Mouse (Mus musculus): ENCODE results near the gene Trio.

Trio gene

DNA sequence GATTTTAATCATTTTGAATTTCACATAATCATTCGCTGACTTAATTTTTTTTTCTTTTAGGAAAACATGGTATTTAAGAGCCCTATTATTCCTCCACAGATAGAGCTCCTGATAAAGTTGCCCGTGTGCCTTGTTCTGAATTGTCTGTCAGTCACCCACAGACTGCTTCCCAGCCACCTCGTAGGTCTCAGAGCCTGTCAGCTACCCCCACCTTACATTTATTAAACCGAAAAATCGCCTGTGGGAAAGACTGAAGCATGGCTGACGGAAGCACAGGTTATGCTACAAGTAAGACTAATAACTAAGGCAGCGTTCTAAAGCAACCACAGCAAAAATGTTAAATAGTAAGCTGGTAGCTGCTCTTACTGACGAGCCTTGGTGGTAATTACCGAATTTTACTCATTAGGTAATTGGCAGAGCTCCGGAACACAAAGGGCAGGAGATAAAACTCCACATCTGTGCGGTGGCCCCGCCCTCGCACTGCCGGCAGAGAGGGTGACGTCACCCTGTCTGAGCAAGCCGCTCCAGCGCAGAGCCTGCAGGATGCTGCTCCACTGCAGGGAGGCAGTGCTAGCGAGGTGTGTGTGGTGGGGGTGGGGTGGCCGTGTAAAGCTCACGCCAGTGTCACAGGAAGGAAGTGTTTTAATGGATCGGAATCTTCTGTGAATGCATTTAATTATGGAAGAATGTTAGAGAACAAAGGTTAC lies 102.2 kb downstream of the Trio start:
- DNase-seq (ENCODE audit: low spot score in 2 of 2), result peak in 1 of 2 experiments; percentile 50

DNA sequence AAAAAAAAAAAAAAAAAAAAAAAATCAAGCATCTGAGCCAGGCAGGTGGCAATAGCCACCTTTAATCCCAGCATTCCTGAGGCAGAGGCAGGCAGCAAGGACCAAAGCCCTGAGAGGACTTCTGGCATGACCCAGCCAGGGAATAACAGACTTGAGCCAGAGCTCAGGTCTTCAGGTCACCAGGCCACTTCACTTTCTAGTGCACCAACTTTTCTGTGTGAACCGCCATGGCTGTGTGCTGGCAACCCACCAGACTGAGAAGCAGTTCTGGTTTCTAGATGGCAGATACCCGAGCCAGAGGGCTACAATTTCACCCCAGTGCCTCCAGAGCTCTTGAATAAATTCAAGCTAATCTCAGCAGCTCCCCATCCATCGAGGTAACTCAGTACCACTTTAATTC lies 104.9 kb downstream of the Trio start:
- no peak for DNase-seq (ENCODE audit: low spot score in 2 of 2)

DNA sequence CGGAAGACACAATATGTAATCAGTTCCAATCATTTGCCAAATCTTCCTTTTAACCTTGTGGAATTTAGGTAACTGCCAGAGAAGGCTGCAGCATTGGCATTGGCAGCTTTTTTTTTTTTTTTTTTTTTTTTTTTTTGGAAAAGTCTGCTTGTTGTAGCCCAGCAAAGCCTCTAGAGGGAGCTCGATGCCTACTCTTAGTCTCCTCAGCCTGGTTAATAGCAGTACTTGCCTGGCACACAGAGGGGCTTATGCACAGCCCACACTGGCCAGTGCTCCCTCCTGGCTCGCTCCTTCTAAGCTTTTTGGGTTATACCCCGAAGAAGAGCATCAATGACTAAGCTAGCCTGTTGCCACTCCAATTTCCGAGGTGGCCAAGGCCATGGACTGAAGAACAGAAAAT lies 106.1 kb downstream of the Trio start:
- no peak for DNase-seq (ENCODE audit: low spot score in 2 of 2)

DNA sequence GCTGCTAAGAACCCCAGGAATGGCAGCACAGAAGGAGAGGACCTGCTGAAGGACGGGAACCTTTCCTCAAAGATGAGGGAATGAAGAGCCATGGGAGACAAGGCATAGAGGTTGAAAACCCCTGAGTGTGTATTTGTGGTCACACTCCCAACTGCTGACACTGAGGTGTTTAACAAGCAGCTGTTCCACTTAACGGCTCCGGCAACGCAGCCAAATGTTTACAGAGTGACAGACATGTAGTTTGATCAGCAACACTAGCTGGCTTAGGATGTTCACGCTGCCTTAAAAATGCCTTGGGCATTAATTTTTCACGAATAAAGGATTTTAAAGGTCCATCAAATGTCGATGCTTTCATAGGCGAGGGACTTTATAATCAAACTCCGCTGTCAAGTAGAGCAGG lies 106.8 kb downstream of the Trio start:
- no peak for DNase-seq (ENCODE audit: low spot score in 2 of 2)

DNA sequence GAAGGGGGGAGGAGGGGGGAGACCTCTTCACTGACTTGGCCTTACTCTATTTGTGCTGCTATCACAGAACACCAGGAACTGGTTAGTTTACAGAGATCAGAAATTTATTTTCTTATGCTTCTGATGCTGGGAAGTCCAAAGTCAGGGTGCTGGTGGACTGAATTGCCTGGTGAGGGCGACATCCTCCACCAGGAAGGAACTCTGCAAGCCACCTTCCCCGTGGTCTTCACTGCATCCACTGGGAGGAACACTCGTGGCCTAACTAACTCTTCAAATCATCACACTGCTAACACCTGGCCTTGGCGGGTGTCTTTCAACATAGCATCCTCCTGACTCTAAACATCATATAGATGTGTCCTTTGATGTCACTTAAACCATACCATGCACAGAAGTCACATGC lies 109.4 kb downstream of the Trio start:
- DNase-seq (ENCODE audit: low spot score in 2 of 2), result no peak

DNA sequence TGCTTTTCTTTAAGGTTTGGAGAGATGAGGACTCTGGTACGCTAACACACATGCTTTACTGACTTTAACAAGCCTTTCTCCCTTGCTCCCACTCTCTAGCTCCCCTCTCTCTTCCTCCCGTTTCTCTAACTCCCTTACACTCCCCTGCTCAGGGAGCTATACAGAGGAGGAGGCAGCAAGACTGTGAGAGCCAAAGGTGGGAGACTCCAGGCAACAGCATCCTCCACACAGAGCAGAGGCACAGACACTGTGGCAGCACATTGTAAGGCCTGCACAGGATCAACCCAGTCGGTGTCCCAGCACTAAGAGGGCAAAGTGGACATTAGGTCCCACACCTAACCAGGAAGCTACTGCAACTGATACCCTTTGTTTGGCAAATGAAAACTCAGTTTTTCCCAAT lies 112.6 kb downstream of the Trio start:
- no peak for DNase-seq (ENCODE audit: low spot score in 2 of 2)

DNA sequence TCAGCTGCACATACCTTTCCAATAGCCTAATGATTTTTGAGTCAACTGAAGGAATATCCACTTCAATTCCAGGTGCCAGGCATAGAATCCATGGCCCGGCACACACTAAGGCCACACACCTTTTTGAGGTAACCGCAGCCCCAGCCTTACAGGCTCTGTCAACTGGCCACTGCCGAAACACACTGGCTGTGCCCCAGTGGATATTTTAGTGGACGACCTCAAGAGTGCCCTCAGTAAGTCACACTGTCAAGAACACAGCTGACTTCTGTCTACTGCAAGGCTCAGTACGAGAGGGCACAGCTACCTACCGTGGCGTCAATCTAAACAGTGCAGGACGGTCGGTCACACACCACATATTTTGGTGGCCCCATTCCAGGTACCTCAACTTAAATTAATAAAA lies 114.5 kb downstream of the Trio start:
- no peak for DNase-seq (ENCODE audit: low spot score in 2 of 2)

DNA sequence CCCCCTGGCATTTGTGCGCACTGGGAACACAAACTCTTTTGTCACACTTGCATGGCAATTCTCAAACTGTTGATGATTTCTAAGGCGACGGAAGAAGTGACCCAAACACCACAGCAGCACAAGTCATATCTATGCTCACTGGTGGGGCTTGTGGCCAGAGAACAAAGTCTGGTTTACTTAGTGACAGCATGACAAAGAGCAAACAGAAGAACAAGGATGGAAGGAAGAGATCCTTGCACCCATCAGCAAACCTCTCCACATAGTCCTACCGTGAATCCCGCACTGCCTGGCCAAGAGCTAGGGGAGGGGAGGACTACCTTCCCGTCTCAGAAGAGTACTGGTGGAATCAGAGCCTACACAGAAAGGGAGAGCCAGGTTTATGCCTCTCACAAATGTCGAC lies 115.5 kb downstream of the Trio start:
- no peak for DNase-seq (ENCODE audit: low spot score in 2 of 2)

DNA sequence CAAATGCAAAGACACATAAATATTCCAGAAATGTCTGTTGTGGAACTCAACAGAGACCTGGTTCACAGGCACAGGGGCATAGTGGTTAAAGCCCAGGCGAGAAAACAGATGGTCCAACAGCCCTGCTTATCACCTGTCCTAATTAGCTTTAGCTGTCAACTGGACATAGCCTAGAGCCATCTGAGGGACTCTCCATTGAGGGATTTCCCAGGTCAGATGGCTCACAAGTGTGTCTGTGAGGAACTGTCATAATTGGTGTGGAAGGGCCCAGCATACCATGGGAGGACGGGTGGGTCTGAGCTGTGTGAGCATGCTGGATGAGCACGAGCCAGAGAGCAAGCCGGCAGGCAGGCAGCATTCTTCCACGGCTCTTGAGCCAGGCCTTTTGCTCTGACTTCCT lies 118.0 kb downstream of the Trio start:
- DNase-seq (ENCODE audit: low spot score in 2 of 2), result no peak

DNA sequence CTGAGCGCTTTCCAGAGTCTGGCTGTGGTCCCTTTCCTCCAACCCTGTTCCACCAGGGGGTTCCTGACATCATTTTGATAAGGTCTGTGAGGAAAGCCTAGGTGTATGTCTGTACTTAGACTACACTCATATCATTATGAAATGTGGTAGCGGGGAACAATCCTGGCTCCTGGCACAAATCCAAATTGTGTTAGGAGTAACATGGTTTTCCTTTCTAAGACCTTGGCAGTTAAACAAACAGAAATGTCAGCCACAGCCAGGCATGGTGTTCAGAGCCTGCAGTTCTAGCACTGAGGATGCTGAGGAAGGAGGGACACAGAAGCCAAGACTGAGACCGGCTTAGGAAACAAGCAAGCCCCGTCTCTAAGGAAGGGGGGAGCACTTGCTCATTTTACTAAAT lies 119.2 kb downstream of the Trio start:
- no peak for DNase-seq (ENCODE audit: low spot score in 2 of 2)

DNA sequence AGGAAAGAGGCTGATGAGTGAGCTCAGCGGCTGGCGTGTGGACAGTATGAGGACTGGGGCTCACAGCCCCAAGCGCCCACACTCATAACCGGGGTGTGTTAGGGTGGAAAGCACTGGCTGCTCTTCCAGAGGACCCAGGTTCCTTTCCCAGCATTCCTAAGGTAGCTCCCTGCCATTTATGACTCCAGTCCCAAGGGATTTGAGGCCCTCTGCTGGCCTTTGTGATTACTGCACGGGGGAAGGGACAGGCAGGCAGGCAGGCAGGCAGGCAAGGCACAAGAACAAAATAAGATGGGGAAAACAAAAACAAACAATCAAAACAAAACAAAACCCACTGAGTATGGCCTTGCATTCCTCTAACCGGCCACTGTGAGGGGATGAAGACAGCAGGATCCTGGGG lies 120.3 kb downstream of the Trio start:
- no peak for DNase-seq (ENCODE audit: low spot score in 2 of 2)

DNA sequence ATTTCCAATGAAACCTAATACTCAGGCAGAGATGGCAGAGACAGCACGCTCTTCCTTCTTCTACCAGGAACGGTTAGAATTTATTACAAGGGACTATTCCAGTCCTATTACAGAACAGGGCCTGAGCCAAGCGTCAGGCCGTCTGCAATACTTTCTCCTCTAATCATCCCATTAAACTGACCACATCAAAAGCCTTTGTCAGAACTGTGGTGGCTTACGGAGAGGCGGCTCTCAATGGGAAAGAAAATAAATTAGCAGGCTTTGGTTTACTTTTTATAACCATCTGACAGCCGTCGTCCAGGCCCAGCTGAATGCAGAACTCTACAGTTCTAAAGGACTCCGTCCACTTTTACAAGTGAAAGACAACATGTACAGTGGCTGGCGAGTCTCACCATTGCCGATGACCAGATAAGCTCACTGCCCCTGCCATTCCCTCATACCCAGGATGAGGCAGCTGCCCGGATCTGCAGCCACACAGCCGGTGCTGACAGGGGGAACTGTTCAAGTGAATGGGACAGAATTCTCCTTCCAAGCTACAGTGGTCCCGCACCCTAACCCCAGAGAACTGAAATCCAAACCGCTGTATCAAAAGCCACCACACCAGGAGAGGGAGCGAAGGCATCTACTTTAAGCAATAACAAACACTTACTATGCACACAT lies 121.2 kb downstream of the Trio start:
- DNase-seq (ENCODE audit: low spot score in 2 of 2), result no peak

DNA sequence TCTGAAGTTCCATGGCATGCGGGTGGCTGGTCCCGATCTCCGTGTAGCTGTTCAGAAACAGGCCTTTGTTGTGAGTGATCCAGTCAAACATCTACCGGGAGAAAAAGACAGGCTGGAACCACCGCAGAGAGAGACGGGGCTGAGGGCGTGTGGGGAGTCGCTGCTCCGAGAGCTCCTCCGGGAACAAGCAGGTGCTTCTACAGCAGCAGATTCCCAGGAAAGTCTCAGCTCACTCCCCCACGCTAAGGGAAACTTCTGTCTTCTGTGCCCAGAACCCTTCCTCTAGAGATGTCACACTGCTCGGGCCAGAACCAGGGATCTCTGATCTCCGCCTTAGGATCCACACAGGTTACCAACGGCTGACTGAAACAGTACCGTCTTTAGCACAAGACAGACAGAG lies 124.4 kb downstream of the Trio start:
- no peak for DNase-seq (ENCODE audit: low spot score in 2 of 2)

DNA sequence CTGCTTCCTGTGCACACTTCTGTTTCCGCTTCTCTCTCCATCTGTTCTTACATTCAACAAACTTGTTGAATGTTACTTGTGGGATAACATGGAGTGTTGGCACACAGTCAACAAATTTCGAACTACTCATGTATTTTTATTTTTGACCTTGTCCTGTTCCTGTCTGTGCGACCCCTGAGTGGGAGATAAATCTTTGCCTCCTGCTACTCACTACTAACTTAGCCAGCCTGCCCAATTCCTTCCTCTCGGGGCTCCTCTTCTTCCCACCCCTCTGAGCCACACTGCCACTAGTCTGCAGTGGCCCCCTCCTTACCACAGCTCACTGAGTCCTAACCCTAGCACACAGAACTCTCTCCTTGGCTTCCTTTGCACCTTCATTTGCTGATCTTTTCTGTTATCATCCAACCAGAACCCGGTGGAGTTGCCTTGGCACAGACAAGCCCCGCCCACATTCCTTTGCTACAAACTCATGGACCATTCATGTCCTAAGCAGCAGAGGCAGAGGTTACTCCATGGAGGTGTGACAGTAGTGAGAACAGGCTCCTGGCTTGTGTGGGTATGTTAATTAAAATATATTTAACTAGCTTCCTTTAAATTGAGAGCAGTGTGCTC lies 126.7 kb downstream of the Trio start:
- DNase-seq (ENCODE audit: low spot score in 2 of 2), result no peak

DNA sequence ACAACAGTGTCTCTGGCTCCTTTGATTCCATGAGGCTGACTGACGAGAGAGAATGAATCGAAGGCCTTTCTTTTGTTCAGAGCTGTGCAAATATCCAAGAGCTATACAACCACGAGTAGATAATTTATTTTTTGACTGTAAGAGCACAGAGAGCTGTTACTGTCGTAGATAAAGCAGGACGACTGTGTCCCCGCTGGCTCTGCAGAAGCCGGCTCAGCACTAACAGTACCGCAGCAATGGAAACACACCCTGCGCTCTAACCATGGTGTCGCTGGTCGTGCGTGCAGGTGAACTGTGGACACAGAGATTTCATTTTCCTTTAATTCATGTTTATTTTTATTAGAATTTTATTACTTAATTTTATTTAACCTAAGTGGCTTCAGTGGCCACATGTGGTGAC lies 131.5 kb downstream of the Trio start:
- DNase-seq (ENCODE audit: low spot score in 2 of 2), result no peak

DNA sequence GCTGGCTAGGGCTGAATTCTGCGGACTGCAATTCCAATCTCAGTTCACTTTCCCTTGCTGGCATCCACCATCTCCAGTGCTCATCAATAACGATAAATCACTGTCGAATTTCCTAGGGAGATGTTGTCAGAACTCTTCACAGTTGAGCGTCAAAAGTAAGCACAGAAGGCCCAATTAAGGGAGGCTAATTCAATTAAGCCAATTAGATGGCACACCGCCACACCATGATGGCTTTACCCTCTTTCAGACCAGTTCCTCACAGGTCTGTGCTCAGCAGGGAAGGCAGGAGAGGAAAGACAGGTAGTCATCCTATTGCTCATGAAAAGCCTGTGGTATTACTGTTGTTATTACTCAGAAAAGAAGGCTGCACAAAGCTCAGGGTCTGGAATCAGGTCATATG lies 133.6 kb downstream of the Trio start:
- DNase-seq (ENCODE audit: low spot score in 2 of 2), result no peak

DNA sequence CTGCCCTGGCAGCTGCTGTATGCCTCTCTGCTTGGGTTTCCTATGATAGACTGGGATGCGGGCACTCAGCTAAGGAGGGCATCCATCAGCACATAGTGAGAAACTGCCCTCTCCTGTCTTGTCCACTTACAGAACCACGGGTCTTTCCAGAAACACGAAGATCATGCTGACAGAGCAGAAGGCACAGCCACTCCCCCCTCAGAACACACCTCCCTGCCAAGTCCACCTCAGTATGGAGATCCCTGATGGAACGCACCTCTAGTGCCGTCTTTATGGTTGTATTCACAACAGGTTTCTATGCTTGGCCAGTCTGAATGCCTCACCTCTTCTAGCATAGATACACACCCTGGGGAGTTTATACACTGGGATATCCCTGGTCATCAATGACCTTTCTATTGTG lies 135.0 kb downstream of the Trio start:
- DNase-seq (ENCODE audit: low spot score in 2 of 2), result no peak

DNA sequence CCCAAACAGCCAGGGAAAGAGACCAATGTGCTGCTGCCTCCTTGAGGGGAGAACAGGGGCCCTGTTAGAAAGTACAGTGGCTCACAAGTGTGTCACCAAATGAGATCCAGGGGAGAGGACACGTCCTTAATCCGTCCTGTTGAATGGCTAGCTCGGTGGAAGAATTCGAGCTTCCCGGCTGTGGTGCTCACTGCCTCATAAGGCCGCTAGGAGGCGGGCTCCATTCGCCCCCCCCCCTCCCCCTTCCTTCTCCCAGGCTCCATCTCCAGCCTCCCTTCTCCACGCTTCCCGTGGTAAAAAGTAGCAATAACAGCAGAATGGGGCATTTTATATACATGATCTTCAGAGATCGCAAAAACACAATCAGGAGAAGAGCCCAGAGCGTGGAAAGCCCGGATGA lies 137.5 kb downstream of the Trio start:
- no peak for DNase-seq (ENCODE audit: low spot score in 2 of 2)

DNA sequence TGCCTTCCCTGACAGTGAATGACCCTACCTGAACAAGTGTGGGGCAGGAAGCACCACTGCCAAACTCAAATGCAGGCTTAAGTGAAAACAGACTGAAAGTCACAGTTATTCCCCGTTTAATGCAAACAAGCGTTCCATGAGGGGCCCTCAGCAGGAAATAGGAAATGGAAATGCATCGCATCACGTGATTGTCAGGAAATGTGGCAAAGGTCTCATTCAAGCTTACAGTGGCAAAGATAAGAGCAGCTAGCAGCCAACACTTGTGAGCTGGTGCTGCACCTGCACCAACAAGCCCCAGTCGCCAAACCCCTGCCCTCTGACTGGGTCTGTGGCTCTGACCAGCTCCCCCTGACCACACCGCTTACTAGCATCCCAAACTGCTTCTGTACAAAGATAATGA lies 138.7 kb downstream of the Trio start:
- peak in 1 of 2 experiments; percentile 21 for DNase-seq (ENCODE audit: low spot score in 2 of 2)

DNA sequence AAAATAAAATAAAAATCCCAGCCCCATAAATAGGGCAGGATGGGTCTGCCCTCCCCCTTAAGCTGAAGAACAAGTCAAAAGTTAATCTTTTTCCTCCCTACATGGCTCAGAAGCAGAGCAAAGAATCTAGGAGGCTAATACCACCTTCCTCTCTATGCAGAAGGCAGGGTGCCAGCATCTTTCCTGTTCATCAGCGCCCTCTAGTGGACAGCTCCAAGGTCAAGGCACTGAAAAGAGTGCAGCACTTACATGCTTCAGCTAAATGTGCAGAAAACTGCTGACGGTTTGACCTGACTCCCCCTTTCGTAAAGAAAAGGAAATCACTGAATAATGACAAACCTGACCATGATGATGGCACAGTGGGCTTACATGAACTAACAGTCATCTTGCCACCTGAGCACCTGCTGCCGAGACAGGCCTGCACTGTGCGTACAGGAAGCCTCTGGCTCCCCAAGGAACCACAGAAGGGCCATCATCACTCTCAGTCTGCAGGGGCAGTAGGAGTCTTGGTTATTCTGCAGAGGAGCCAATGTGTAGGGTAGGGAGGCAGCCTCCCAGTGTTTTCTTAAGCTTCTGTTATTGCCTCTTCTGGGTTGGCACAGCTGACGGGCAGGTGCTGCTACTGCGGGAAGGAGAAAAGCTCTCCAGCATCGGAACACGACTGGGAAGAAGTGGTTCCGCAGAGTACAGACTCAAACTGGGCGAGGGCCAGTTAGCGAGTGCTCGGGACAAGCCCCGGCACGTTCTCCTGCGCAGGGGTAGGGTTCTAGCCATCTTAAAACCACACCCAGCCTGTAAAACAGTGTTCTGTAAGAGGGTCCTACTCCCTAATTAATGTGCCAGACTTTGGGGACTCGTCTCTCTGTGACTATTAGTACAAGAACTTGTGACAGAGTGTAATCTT lies 141.0 kb downstream of the Trio start:
- DNase-seq (ENCODE audit: low spot score in 2 of 2), result peak; percentile 45 to 59

DNA sequence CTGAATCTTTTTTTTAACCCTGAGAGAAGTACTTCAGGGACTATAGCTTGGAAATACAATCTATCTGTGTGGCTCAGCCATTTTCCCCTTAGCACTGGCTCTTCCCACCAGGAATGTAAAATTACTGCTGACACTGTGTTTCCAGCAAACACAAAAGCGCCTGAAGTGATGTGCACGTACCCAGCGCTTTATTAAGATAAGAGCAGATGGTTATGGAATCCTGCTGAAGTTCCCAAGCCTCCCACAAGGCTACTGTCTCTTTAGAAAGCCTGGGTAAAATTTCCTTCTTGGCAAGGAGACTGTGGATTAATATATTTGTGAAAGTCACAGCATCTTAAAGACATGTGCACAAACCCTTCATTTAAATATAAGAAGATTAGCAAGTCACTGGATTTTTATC lies 141.8 kb downstream of the Trio start:
- no peak for DNase-seq (ENCODE audit: low spot score in 2 of 2)

DNA sequence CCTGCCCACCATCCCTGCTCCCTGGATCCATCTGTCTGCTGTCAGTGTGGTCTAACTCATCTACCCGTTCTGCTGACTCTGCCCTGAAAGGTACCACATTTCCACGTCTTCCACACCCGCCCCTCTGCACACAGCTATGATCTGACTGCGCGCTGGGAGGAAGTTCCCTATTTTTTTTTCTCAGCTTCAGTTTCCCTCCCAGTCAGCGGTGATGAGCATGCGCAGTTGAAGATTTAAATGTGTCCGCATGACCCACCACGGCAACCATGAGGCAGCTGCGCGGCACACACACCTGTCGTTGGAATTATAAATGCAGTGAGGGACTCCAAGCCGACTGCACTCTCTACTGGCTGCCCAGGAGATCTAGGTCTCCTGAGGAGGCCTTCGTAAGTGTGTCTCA lies 142.8 kb downstream of the Trio start:
- DNase-seq (ENCODE audit: low spot score in 2 of 2), result no peak

All from urinary bladder, adult 18-20 months (tissue).